Mouse (Mus musculus): ENCODE data around the gene Dab2ip. TPM values are rescaled to one million over a fixed set of nuclear protein-coding genes. Genes with fewer than 3 reads are reported as not detected.

The Dab2ip gene
- polyA plus RNA-seq, 1 experiment: 46.9 TPM

- Histone ChIP-seq H3ac (ENCODE audit: control insufficient read depth, insufficient read length) (no peak overlapping the region), H3K4me3 (no peak overlapping the region), H3K4me2 (ENCODE audit: low read depth) (no peak overlapping the region), H3K36me3 (ENCODE audit: control insufficient read depth, insufficient read depth) (peaks cover 7% of the 10 kb centered on the region), H3K27me3 (ENCODE audit: control insufficient read depth, insufficient read depth, insufficient read length) (no peaks in the 10 kb centered on the region), H3K79me2 (ENCODE audit: control insufficient read depth, insufficient read depth) (no peaks in the 10 kb centered on the region)
- TF ChIP-seq E2F4 (IDR thresholded peaks at IDR 0.05; ENCODE audit: insufficient read depth): no peak
These were observed 154.5 kb downstream of the Dab2ip start for GRCm38 (mm10) chr2:35712611-35713010.

- H3K4me2 ChIP-seq (ENCODE audit: low read depth): no peak overlapping the region
- no peak for TF ChIP-seq E2F4 (IDR thresholded peaks at IDR 0.05; ENCODE audit: insufficient read depth)
- no peak for TF ChIP-seq POLR2A (IDR thresholded peaks at IDR 0.05; ENCODE audit: insufficient read length, low read depth)
- no peak for TF ChIP-seq USF1 (IDR thresholded peaks at IDR 0.05; ENCODE audit: low read depth)
- no peak for TF ChIP-seq SRF (IDR thresholded peaks at IDR 0.05; ENCODE audit: control insufficient read depth, insufficient read length, low read depth)
- no peak for TF ChIP-seq REST (IDR thresholded peaks at IDR 0.05; ENCODE audit: insufficient read depth, insufficient read length)
- TF ChIP-seq MYOG (IDR thresholded peaks at IDR 0.05; ENCODE audit: control insufficient read depth in 1 of 3, insufficient read depth in 1 of 3, insufficient read length in 2 of 3, low read depth in 2 of 3): no peak
- no peak for TF ChIP-seq TCF12 (IDR thresholded peaks at IDR 0.05; ENCODE audit: insufficient read depth, poor library complexity, severe bottlenecking)
- no peak for TF ChIP-seq MAX (IDR thresholded peaks at IDR 0.05; ENCODE audit: low read depth)
- TF ChIP-seq POLR2AphosphoS2 (IDR thresholded peaks at IDR 0.05; ENCODE audit: insufficient read length, low read depth): no peak
- no peak for TF ChIP-seq MYOD1 (IDR thresholded peaks at IDR 0.05; ENCODE audit: control insufficient read depth in 1 of 3, insufficient read length in 2 of 3, low read depth in 2 of 3)
- no peak for TF ChIP-seq TCF3 (IDR thresholded peaks at IDR 0.05; ENCODE audit: insufficient read length, low read depth)
- no peak for TF ChIP-seq CEBPB (IDR thresholded peaks at IDR 0.05; ENCODE audit: insufficient read depth, poor library complexity, severe bottlenecking)
- no peaks in the 10 kb centered on the region for H3K79me2 ChIP-seq (ENCODE audit: control insufficient read depth, insufficient read depth)
- H3K36me3 ChIP-seq (ENCODE audit: control insufficient read depth, insufficient read depth): peaks cover 7% of the 10 kb centered on the region
- H3K4me3 ChIP-seq: no peak overlapping the region
- H3K27me3 ChIP-seq (ENCODE audit: control insufficient read depth, insufficient read depth, insufficient read length): no peaks in the 10 kb centered on the region
- no peak overlapping the region for H3ac ChIP-seq (ENCODE audit: control insufficient read depth, insufficient read length)
These were observed 155.4 kb downstream of the Dab2ip start for GRCm38 (mm10) chr2:35713460-35713859.

GRCm38 (mm10) chr2:35714742-35715167 lies 156.7 kb downstream of the Dab2ip start:
- Histone ChIP-seq H3K4me2 (ENCODE audit: low read depth) (peak overlapping the region; percentile 49), H3K79me2 (ENCODE audit: control insufficient read depth, insufficient read depth) (no peaks in the 10 kb centered on the region), H3K36me3 (ENCODE audit: control insufficient read depth, insufficient read depth) (no peaks in the 10 kb centered on the region), H3K27me3 (ENCODE audit: control insufficient read depth, insufficient read depth, insufficient read length) (no peaks in the 10 kb centered on the region), H3ac (ENCODE audit: control insufficient read depth, insufficient read length) (no peak overlapping the region), H3K4me3 (no peak overlapping the region)
- no peak for TF ChIP-seq SRF (IDR thresholded peaks at IDR 0.05; ENCODE audit: control insufficient read depth, insufficient read length, low read depth)
- no peak for TF ChIP-seq MYOG (IDR thresholded peaks at IDR 0.05; ENCODE audit: control insufficient read depth in 1 of 3, insufficient read depth in 1 of 3, insufficient read length in 2 of 3, low read depth in 2 of 3)
- peak in 1 of 3 experiments; percentile 10 for TF ChIP-seq MYOD1 (IDR thresholded peaks at IDR 0.05; ENCODE audit: control insufficient read depth in 1 of 3, insufficient read length in 2 of 3, low read depth in 2 of 3)
- no peak for TF ChIP-seq TCF12 (IDR thresholded peaks at IDR 0.05; ENCODE audit: insufficient read depth, poor library complexity, severe bottlenecking)
- no peak for TF ChIP-seq REST (IDR thresholded peaks at IDR 0.05; ENCODE audit: insufficient read depth, insufficient read length)

GRCm38 (mm10) chr2:35715485-35715884 lies 157.4 kb downstream of the Dab2ip start:
- H3K36me3 ChIP-seq (ENCODE audit: control insufficient read depth, insufficient read depth): no peaks in the 10 kb centered on the region
- no peak overlapping the region for H3K4me2 ChIP-seq (ENCODE audit: low read depth)
- TF ChIP-seq TCF12 (IDR thresholded peaks at IDR 0.05; ENCODE audit: insufficient read depth, poor library complexity, severe bottlenecking) (no peak), MAX (IDR thresholded peaks at IDR 0.05; ENCODE audit: low read depth) (no peak), POLR2A (IDR thresholded peaks at IDR 0.05; ENCODE audit: insufficient read length, low read depth) (no peak), E2F4 (IDR thresholded peaks at IDR 0.05; ENCODE audit: insufficient read depth) (no peak), MYOG (IDR thresholded peaks at IDR 0.05; ENCODE audit: control insufficient read depth in 1 of 3, insufficient read depth in 1 of 3, insufficient read length in 2 of 3, low read depth in 2 of 3) (no peak), USF1 (IDR thresholded peaks at IDR 0.05; ENCODE audit: low read depth) (no peak), POLR2AphosphoS2 (IDR thresholded peaks at IDR 0.05; ENCODE audit: insufficient read length, low read depth) (no peak), REST (IDR thresholded peaks at IDR 0.05; ENCODE audit: insufficient read depth, insufficient read length) (no peak), TCF3 (IDR thresholded peaks at IDR 0.05; ENCODE audit: insufficient read length, low read depth) (no peak), CEBPB (IDR thresholded peaks at IDR 0.05; ENCODE audit: insufficient read depth, poor library complexity, severe bottlenecking) (no peak), SRF (IDR thresholded peaks at IDR 0.05; ENCODE audit: control insufficient read depth, insufficient read length, low read depth) (no peak)
- no peak overlapping the region for H3ac ChIP-seq (ENCODE audit: control insufficient read depth, insufficient read length)
- no peak overlapping the region for H3K4me3 ChIP-seq
- H3K27me3 ChIP-seq (ENCODE audit: control insufficient read depth, insufficient read depth, insufficient read length): no peaks in the 10 kb centered on the region
- H3K79me2 ChIP-seq (ENCODE audit: control insufficient read depth, insufficient read depth): no peaks in the 10 kb centered on the region

GRCm38 (mm10) chr2:35716175-35716574 lies 158.1 kb downstream of the Dab2ip start:
- H3K4me3 ChIP-seq: no peak overlapping the region
- TF ChIP-seq USF1 (IDR thresholded peaks at IDR 0.05; ENCODE audit: low read depth) (no peak), TCF12 (IDR thresholded peaks at IDR 0.05; ENCODE audit: insufficient read depth, poor library complexity, severe bottlenecking) (no peak), TCF3 (IDR thresholded peaks at IDR 0.05; ENCODE audit: insufficient read length, low read depth) (no peak), REST (IDR thresholded peaks at IDR 0.05; ENCODE audit: insufficient read depth, insufficient read length) (no peak), CEBPB (IDR thresholded peaks at IDR 0.05; ENCODE audit: insufficient read depth, poor library complexity, severe bottlenecking) (no peak), POLR2AphosphoS2 (IDR thresholded peaks at IDR 0.05; ENCODE audit: insufficient read length, low read depth) (no peak), MAX (IDR thresholded peaks at IDR 0.05; ENCODE audit: low read depth) (no peak), E2F4 (IDR thresholded peaks at IDR 0.05; ENCODE audit: insufficient read depth) (no peak), MYOG (IDR thresholded peaks at IDR 0.05; ENCODE audit: control insufficient read depth in 1 of 3, insufficient read depth in 1 of 3, insufficient read length in 2 of 3, low read depth in 2 of 3) (no peak), MYOD1 (IDR thresholded peaks at IDR 0.05; ENCODE audit: control insufficient read depth in 1 of 3, insufficient read length in 2 of 3, low read depth in 2 of 3) (no peak), SRF (IDR thresholded peaks at IDR 0.05; ENCODE audit: control insufficient read depth, insufficient read length, low read depth) (no peak), POLR2A (IDR thresholded peaks at IDR 0.05; ENCODE audit: insufficient read length, low read depth) (no peak)
- no peak overlapping the region for H3ac ChIP-seq (ENCODE audit: control insufficient read depth, insufficient read length)
- H3K36me3 ChIP-seq (ENCODE audit: control insufficient read depth, insufficient read depth): peaks cover 4% of the 10 kb centered on the region
- no peaks in the 10 kb centered on the region for H3K79me2 ChIP-seq (ENCODE audit: control insufficient read depth, insufficient read depth)
- H3K4me2 ChIP-seq (ENCODE audit: low read depth): no peak overlapping the region
- no peaks in the 10 kb centered on the region for H3K27me3 ChIP-seq (ENCODE audit: control insufficient read depth, insufficient read depth, insufficient read length)

Measured in myocyte (in vitro differentiated cells).